Comparison of ENCODE assay signal across 10 mouse cellular contexts in the genomic region with DNA sequence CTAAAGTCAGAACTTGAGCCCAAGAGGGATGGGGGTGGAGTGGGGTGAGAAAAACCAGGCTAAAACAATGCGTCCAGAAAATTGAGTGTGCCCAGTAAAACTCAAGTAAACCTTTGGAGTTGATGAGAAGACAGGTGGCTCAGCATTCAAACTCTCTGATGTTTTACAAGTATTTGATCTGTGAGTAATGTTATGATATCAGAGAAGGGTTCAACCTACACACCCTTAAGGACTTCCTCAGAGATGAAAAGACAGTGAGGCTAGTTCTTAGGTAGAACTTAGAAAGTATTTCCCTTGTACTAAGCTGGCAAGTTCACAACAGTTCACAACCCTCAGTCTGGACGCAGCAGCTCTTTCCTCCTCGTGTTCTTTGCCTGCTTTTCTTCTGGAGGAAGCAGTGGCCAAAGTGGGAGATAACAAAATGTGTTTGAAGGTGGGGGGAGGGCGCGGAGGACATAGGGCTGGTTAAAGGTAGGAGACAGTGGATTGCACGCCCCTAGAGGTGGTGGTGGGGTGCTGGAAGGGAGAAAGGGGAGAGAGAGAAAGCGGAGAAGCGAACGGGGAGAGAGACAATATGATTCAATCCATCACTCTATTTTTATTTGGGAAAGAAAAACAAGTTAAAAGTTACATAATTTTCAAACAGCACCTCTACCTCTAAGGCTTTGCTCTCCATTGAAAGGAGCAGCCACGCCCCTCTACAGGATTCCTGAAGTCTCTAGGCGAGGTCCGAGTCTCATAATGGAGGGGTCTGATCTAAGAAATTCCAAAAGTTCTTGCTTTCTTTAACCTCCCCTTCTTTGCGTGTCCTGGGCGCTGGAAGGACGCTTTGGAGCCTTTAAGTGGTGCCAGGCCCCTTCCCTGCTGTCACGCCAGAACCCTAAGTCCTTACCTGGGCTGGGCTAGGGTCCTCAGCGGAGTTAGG. TPM values are rescaled to one million over a fixed set of nuclear protein-coding genes. Genes with fewer than 3 reads are reported as not detected.
A peak's percentile ranks its signal among the peaks of the same experiment; 100 is the strongest.
DNase-seq lines count a peak whose midpoint lies in the region; ATAC-seq and TF ChIP-seq lines count a peak whose summit lies in the region.
"Had no signal": no experiment of that assay in that cellular context is flagged by ENCODE, and none has a peak within 500 bp of the region (broad histone marks: within the 10 kb centered on the region; RNA-seq: fewer than 3 reads in every experiment).

No protein-coding gene starts in this region.

- no peaks in the 10 kb centered on the region for H3K9me3 ChIP-seq in embryonic facial prominence, embryonic 12.5 days
- no peaks in the 10 kb centered on the region for H3K9me3 ChIP-seq in intestine, embryonic 16.5 days (ENCODE audit: control insufficient read depth, low read length)
- H3K9me3 ChIP-seq in neural tube, embryonic 12.5 days, result no peaks in the 10 kb centered on the region

- H3K4me3 ChIP-seq in layer of hippocampus, adult 2 months, result peak overlapping the region; percentile 37
- peak overlapping the region; percentile 28 for H3K4me3 ChIP-seq in embryonic facial prominence, embryonic 12.5 days
- peak overlapping the region; percentile 58 for H3K4me3 ChIP-seq in intestine, embryonic 16.5 days (ENCODE audit: low read length)
- 0 out of 2 replicates have a peak overlapping the region, but pooled peaks have one; percentile 13 for H3K4me3 ChIP-seq in neural tube, embryonic 12.5 days

- no peaks in the 10 kb centered on the region for H3K36me3 ChIP-seq in embryonic facial prominence, embryonic 12.5 days
- H3K36me3 ChIP-seq in intestine, embryonic 16.5 days (ENCODE audit: control insufficient read depth, insufficient read depth, low read length), result no peaks in the 10 kb centered on the region
- no peaks in the 10 kb centered on the region for H3K36me3 ChIP-seq in neural tube, embryonic 12.5 days

- H3K4me2 ChIP-seq in embryonic facial prominence, embryonic 12.5 days (replicated peaks), result peak overlapping the region; percentile 56
- peak overlapping the region; percentile 67 for H3K4me2 ChIP-seq in intestine, embryonic 16.5 days (ENCODE audit: low read depth, low read length)
- peak overlapping the region; percentile 54 for H3K4me2 ChIP-seq in neural tube, embryonic 12.5 days (replicated peaks)

- WGBS in embryonic facial prominence, embryonic 12.5 days, result 12% methylated on average over 17 of the region's 17 CpGs
- 11% methylated on average over 17 of the region's 17 CpGs for WGBS in intestine, embryonic 16.5 days
- 13% methylated on average over 17 of the region's 17 CpGs for WGBS in neural tube, embryonic 12.5 days

- no peak for DNase-seq in layer of hippocampus, adult 2 months (ENCODE audit: low spot score in 2 of 2)
- DNase-seq in layer of hippocampus, adult 9-11 months, result no peak
- DNase-seq in adrenal gland, adult 2 months, result no peak
- no peak for DNase-seq in spleen, postnatal 4 days (ENCODE audit: low spot score in 2 of 2)
- no peak for DNase-seq in urinary bladder, postnatal 10 days (ENCODE audit: low spot score)
- DNase-seq: adrenal gland, postnatal 10 days had no signal

- H3K9ac ChIP-seq in embryonic facial prominence, embryonic 12.5 days, result no peak overlapping the region
- peak overlapping the region; percentile 72 for H3K9ac ChIP-seq in intestine, embryonic 16.5 days (ENCODE audit: low read depth, low read length)
- H3K9ac ChIP-seq in neural tube, embryonic 12.5 days, result no peak overlapping the region

- peaks cover 6% of the 10 kb centered on the region; the same call in 1 of the 2 replicates for H3K4me1 ChIP-seq in embryonic facial prominence, embryonic 12.5 days
- peaks cover 10% of the 10 kb centered on the region for H3K4me1 ChIP-seq in intestine, embryonic 16.5 days (ENCODE audit: control insufficient read depth, insufficient read depth, low read length)
- no peaks in the 10 kb centered on the region for H3K4me1 ChIP-seq in neural tube, embryonic 12.5 days

- H3K27me3 ChIP-seq in embryonic facial prominence, embryonic 12.5 days, result peaks cover 16% of the 10 kb centered on the region
- no peaks in the 10 kb centered on the region for H3K27me3 ChIP-seq in intestine, embryonic 16.5 days (replicated peaks; ENCODE audit: control insufficient read depth, insufficient read depth, low read length)
- peaks cover 5% of the 10 kb centered on the region; the same call in 1 of the 2 replicates for H3K27me3 ChIP-seq in neural tube, embryonic 12.5 days (replicated peaks)

- no peak overlapping the region for H3K27ac ChIP-seq in layer of hippocampus, adult 2 months
- no peak overlapping the region for H3K27ac ChIP-seq in embryonic facial prominence, embryonic 12.5 days
- H3K27ac ChIP-seq in intestine, embryonic 16.5 days (ENCODE audit: low read length), result peak overlapping the region; percentile 92
- no peak overlapping the region for H3K27ac ChIP-seq in neural tube, embryonic 12.5 days
- H3K27ac ChIP-seq: macrophage had no signal

- 0 out of 2 replicates have a peak, but pooled peaks have one; percentile 5 for TF ChIP-seq CTCF in layer of hippocampus, adult 2 months (conservative IDR thresholded peaks at IDR 0.05)

- ATAC-seq in embryonic facial prominence, embryonic 12.5 days (ENCODE audit: insufficient number of reproducible peaks, insufficient read depth, low FRiP score, low TSS enrichment), result no peak
- ATAC-seq in intestine, embryonic 16.5 days, result peak; percentile 61
- no peak for ATAC-seq in neural tube, embryonic 12.5 days (ENCODE audit: low FRiP score, low read depth)

RNA-seq across cellular contexts. Expression of a gene that starts 0.6 kb away (rescaled TPM):
- total RNA-seq in layer of hippocampus, adult 2 months (2021), result under 1 TPM in 1 of 2 experiments, not detected in 1; 0.15 TPM
- polyA plus RNA-seq in embryonic facial prominence, embryonic 12.5 days (2016; fragmentation: Nextera tagmentation; extraction: Ambion mirVana), result not detected in 2 replicates
- polyA plus RNA-seq in intestine, embryonic 16.5 days (2015; fragmentation: Nextera tagmentation; extraction: Ambion mirVana), result 4.8 and 5.2 TPM in 2 replicates
- polyA plus RNA-seq in neural tube, embryonic 12.5 days (2016; fragmentation: Nextera tagmentation; extraction: Ambion mirVana), result 0.11 TPM in 1 of 2 replicates, not detected in the other
- under 1 TPM; 0.14 to 0.26 TPM for total RNA-seq in adrenal gland, adult 2 months (2021)
- not detected in 2 replicates for polyA plus RNA-seq in adrenal gland, adult 2 months (2012; rRNA removed)
- polyA plus RNA-seq: macrophage had no signal

RNA-seq across cellular contexts. Expression of a gene that starts 40.2 kb away (rescaled TPM):
- 1 to 10 TPM in 1 of 2 experiments, under 1 TPM in 1; 0.44 to 1.0 TPM for total RNA-seq in layer of hippocampus, adult 2 months (2021)
- polyA plus RNA-seq in embryonic facial prominence, embryonic 12.5 days (2016; fragmentation: Nextera tagmentation; extraction: Ambion mirVana), result 0.22 and 0.29 TPM in 2 replicates
- polyA plus RNA-seq in intestine, embryonic 16.5 days (2015; fragmentation: Nextera tagmentation; extraction: Ambion mirVana), result 0.12 and 0.15 TPM in 2 replicates
- 0.66 and 0.77 TPM in 2 replicates for polyA plus RNA-seq in neural tube, embryonic 12.5 days (2016; fragmentation: Nextera tagmentation; extraction: Ambion mirVana)
- under 1 TPM; 0.10 to 0.58 TPM for total RNA-seq in adrenal gland, adult 2 months (2021)
- polyA plus RNA-seq in adrenal gland, adult 2 months (2012; rRNA removed), result 0.15 and 0.28 TPM in 2 replicates
- polyA plus RNA-seq: macrophage had no signal

RNA-seq across cellular contexts. Expression of a gene that starts 43.1 kb away (rescaled TPM):
- not detected for total RNA-seq in layer of hippocampus, adult 2 months (2021)
- 0.11 and 0.26 TPM in 2 replicates for polyA plus RNA-seq in embryonic facial prominence, embryonic 12.5 days (2016; fragmentation: Nextera tagmentation; extraction: Ambion mirVana)
- polyA plus RNA-seq in intestine, embryonic 16.5 days (2015; fragmentation: Nextera tagmentation; extraction: Ambion mirVana), result 0.12 and 0.40 TPM in 2 replicates
- 0.20 TPM in 1 of 2 replicates, not detected in the other for polyA plus RNA-seq in neural tube, embryonic 12.5 days (2016; fragmentation: Nextera tagmentation; extraction: Ambion mirVana)
- under 1 TPM; 0.09 to 0.52 TPM for total RNA-seq in adrenal gland, adult 2 months (2021)
- not detected in 2 replicates for polyA plus RNA-seq in adrenal gland, adult 2 months (2012; rRNA removed)
